ENCODE assay signal across 12 mouse cellular contexts in the genomic region with DNA sequence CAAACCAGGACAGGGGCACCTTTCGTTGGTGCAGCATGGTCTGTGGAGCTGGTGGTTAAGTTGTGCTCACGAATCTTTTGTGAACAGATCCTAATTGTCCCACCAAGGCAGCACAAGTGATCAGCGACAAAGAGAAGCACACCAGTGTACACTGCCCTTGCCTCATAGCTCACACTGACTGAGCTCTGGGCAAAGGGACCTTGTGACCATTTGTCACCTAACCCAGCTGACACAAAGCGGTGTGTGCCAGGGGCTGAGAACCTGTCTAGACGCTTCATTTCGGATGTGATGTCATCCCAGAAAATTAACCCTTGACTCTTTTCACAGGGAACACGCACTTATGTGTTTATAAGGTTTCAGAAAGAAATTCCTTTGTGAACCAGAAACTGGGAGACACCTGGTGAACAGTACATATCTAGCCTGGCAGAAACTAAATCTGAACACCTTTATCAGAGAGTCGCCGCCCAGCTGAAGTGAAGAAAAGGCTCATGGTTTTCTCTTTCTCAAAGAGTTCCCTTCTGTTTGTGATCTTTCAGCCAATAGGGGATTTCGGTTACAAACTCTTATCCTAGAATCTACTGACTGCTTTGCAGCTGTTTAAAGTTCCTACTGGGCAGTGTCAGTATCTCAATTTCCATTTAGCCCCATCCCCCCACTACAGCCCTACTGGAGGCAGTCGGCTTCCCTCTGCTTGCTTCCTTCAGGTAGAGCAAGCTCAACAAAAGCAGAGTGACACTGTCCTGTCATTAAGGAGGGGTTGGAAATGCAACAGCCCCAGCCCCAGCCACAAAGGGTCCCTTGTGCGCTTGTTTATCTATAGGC.
DNase-seq lines count a peak whose midpoint lies in the region; ATAC-seq and TF ChIP-seq lines count a peak whose summit lies in the region.
"Had no signal": no experiment of that assay in that cellular context is flagged by ENCODE, and none has a peak within 500 bp of the region (broad histone marks: within the 10 kb centered on the region; RNA-seq: fewer than 3 reads in every experiment).

No protein-coding gene starts in this region.

- H3K4me1 ChIP-seq in heart, embryonic 16.5 days (ENCODE audit: control insufficient read depth, insufficient read depth, low read length), result peaks cover 2% of the 10 kb centered on the region; the same call in 1 of the 2 replicates
- peaks cover 16% of the 10 kb centered on the region for H3K4me1 ChIP-seq in hindbrain, embryonic 13.5 days (replicated peaks)
- H3K4me1 ChIP-seq in midbrain, embryonic 15.5 days, result peaks cover 10% of the 10 kb centered on the region; the same call in 1 of the 2 replicates
- no peaks in the 10 kb centered on the region for H3K4me1 ChIP-seq in cerebellum, adult 2 months (ENCODE audit: control insufficient read depth, insufficient read depth, low read length)
- 0 out of 2 replicates have a peak, but pooled peaks cover 4% of the 10 kb centered on the region for H3K4me1 ChIP-seq in liver, postnatal 0 days (ENCODE audit: insufficient read depth)
- H3K4me1 ChIP-seq: liver, embryonic 15.5 days had no signal

- intact Hi-C loops in gastrocnemius, adult 2 months (cut with DNase I), result no loop called here

- TF ChIP-seq CTCF in cerebellum, adult 2 months (IDR thresholded peaks at IDR 0.05; ENCODE audit: borderline replicate concordance, insufficient read depth, low read depth, low read length), result no peak
- TF ChIP-seq CTCF in gastrocnemius, adult 2 months (IDR thresholded peaks at IDR 0.05), result no peak
- no peak for TF ChIP-seq CTCF in liver, postnatal 0 days (IDR thresholded peaks at IDR 0.05; ENCODE audit: low read depth)

- no peak for ATAC-seq in heart, embryonic 16.5 days (replicated peaks; ENCODE audit: extremely low read depth, insufficient read depth, low FRiP score)
- 0 out of 2 replicates have a peak, but pooled peaks have one; percentile 59 for ATAC-seq in hindbrain, embryonic 13.5 days (ENCODE audit: low FRiP score)
- peak; percentile 71 for ATAC-seq in midbrain, embryonic 15.5 days (replicated peaks)
- no peak for ATAC-seq in liver, postnatal 0 days
- ATAC-seq: activated CD4-positive, CD25-positive, alpha-beta regulatory T cell, adult 4 months had no signal

- TF ChIP-seq POLR2A in cerebellum, adult 2 months (IDR thresholded peaks at IDR 0.05; ENCODE audit: borderline replicate concordance, insufficient read depth, low read length), result no peak

- H3K27ac ChIP-seq in heart, embryonic 16.5 days (ENCODE audit: low read length), result no peak overlapping the region
- 0 out of 2 replicates have a peak overlapping the region, but pooled peaks have one; percentile 12 for H3K27ac ChIP-seq in hindbrain, embryonic 13.5 days
- no peak overlapping the region for H3K27ac ChIP-seq in midbrain, embryonic 15.5 days
- H3K27ac ChIP-seq in cerebellum, adult 2 months (ENCODE audit: insufficient read depth, low read length), result no peak overlapping the region
- no peak overlapping the region for H3K27ac ChIP-seq in gastrocnemius, adult 2 months
- no peak overlapping the region for H3K27ac ChIP-seq in liver, postnatal 0 days (ENCODE audit: low read depth)
- H3K27ac ChIP-seq: liver, embryonic 15.5 days had no signal

- no peaks in the 10 kb centered on the region for H3K9me3 ChIP-seq in heart, embryonic 16.5 days (replicated peaks; ENCODE audit: control insufficient read depth, low read length)
- H3K9me3 ChIP-seq in hindbrain, embryonic 13.5 days, result no peaks in the 10 kb centered on the region
- no peaks in the 10 kb centered on the region for H3K9me3 ChIP-seq in midbrain, embryonic 15.5 days
- H3K9me3 ChIP-seq in liver, postnatal 0 days (ENCODE audit: low read length), result no peaks in the 10 kb centered on the region
- H3K9me3 ChIP-seq: liver, embryonic 15.5 days had no signal

- no peak for TF ChIP-seq EP300 in liver, postnatal 0 days (IDR thresholded peaks at IDR 0.05; ENCODE audit: low read depth)

- H3K36me3 ChIP-seq in heart, embryonic 16.5 days (ENCODE audit: control insufficient read depth, insufficient read depth), result no peaks in the 10 kb centered on the region
- no peaks in the 10 kb centered on the region for H3K36me3 ChIP-seq in hindbrain, embryonic 13.5 days
- H3K36me3 ChIP-seq in midbrain, embryonic 15.5 days (replicated peaks), result no peaks in the 10 kb centered on the region
- H3K36me3 ChIP-seq in liver, postnatal 0 days (replicated peaks; ENCODE audit: insufficient read depth, low read length), result no peaks in the 10 kb centered on the region
- H3K36me3 ChIP-seq: liver, embryonic 15.5 days had no signal

- WGBS in heart, embryonic 16.5 days, result 33% methylated on average over 12 of the region's 12 CpGs
- WGBS in hindbrain, embryonic 13.5 days, result 43% methylated on average over 12 of the region's 12 CpGs
- 53% methylated on average over 12 of the region's 12 CpGs for WGBS in midbrain, embryonic 15.5 days
- WGBS in cerebellum, adult 2 months, result 64% methylated on average over 12 of the region's 12 CpGs
- WGBS in liver, postnatal 0 days (ENCODE audit: insufficient replicate concordance), result 56% methylated on average over 12 of the region's 12 CpGs

- H3K9ac ChIP-seq in heart, embryonic 16.5 days (ENCODE audit: low read length), result no peak overlapping the region
- H3K9ac ChIP-seq in hindbrain, embryonic 13.5 days, result peak overlapping the region; percentile 29; the same call in 1 of the 2 replicates
- no peak overlapping the region for H3K9ac ChIP-seq in midbrain, embryonic 15.5 days
- no peak overlapping the region for H3K9ac ChIP-seq in liver, postnatal 0 days (replicated peaks)
- H3K9ac ChIP-seq: liver, embryonic 15.5 days had no signal

- DNase-seq in heart, adult 9 months (ENCODE audit: low spot score in 2 of 2), result no peak
- peak; percentile 25 for DNase-seq in embryo, embryonic 9.5 days (ENCODE audit: extremely low spot score)
- no peak for DNase-seq in cerebellum, adult 2 months
- DNase-seq in gastrocnemius, adult 2 months, result no peak
- DNase-seq in liver, postnatal 0 days, result no peak
- DNase-seq: cerebellum, adult 11 months; kidney, postnatal 10 days had no signal

- H3K4me2 ChIP-seq in heart, embryonic 16.5 days (ENCODE audit: low read depth, low read length), result 0 out of 2 replicates have a peak overlapping the region, but pooled peaks have one; percentile 5
- H3K4me2 ChIP-seq in hindbrain, embryonic 13.5 days, result peak overlapping the region; percentile 51
- peak overlapping the region; percentile 43 for H3K4me2 ChIP-seq in midbrain, embryonic 15.5 days
- no peak overlapping the region for H3K4me2 ChIP-seq in liver, postnatal 0 days (ENCODE audit: low read depth, low read length)
- H3K4me2 ChIP-seq: liver, embryonic 15.5 days had no signal

- H3K4me3 ChIP-seq in heart, embryonic 16.5 days (ENCODE audit: low read length), result no peak overlapping the region
- H3K4me3 ChIP-seq in hindbrain, embryonic 13.5 days, result peak overlapping the region; percentile 19; the same call in 1 of the 2 replicates
- H3K4me3 ChIP-seq in midbrain, embryonic 15.5 days, result peak overlapping the region; percentile 15
- no peak overlapping the region for H3K4me3 ChIP-seq in cerebellum, adult 2 months (replicated peaks; ENCODE audit: insufficient read depth, low read depth, low read length)
- H3K4me3 ChIP-seq in gastrocnemius, adult 2 months, result no peak overlapping the region
- H3K4me3 ChIP-seq in liver, postnatal 0 days (ENCODE audit: low read depth, low read length), result no peak overlapping the region
- H3K4me3 ChIP-seq: liver, embryonic 15.5 days had no signal

- no peaks in the 10 kb centered on the region for H3K27me3 ChIP-seq in heart, embryonic 16.5 days (ENCODE audit: control insufficient read depth, insufficient read depth, low read length)
- no peaks in the 10 kb centered on the region for H3K27me3 ChIP-seq in hindbrain, embryonic 13.5 days
- H3K27me3 ChIP-seq in midbrain, embryonic 15.5 days (replicated peaks), result no peaks in the 10 kb centered on the region
- H3K27me3 ChIP-seq in cerebellum, adult 2 months (ENCODE audit: control insufficient read depth, insufficient read depth, low read length), result no peaks in the 10 kb centered on the region
- H3K27me3 ChIP-seq in liver, postnatal 0 days (ENCODE audit: insufficient read depth, low read length), result no peaks in the 10 kb centered on the region
- H3K27me3 ChIP-seq: liver, embryonic 15.5 days had no signal

Comparison
In these comparisons a context has a peak if more than half of its experiments do, and no peak if none do; other contexts are left out.
1. ATAC-seq: peak in hindbrain, embryonic 13.5 days (single experiment) and midbrain, embryonic 15.5 days (single experiment); none in heart, embryonic 16.5 days (single experiment) and liver, postnatal 0 days (single experiment).
2. H3K4me3 ChIP-seq: peak in hindbrain, embryonic 13.5 days (single experiment) and midbrain, embryonic 15.5 days (single experiment); none in heart, embryonic 16.5 days (single experiment), cerebellum, adult 2 months (single experiment), gastrocnemius, adult 2 months (single experiment) and liver, postnatal 0 days (single experiment).